Mouse (Mus musculus) midbrain, postnatal 0 days (tissue): ENCODE data around the gene Ess2. TPM values are rescaled to one million over a fixed set of nuclear protein-coding genes. Genes with fewer than 3 reads are reported as not detected.

Experiments
- ATAC-seq: fragments of 200-750 bp; cut with Nextera tagmentation; 2 replicates; pipeline ENCODE4 v1.8.0; 2017; ENCODE audit warnings: moderate number of reproducible peaks, mild to moderate bottlenecking, moderate TSS enrichment, moderate library complexity; ENCODE audit not compliant: low FRiP score
- DNase-seq: peaks from one replicate; pipeline ENCODE4 v3.0.0-alpha.2; 2015; ENCODE audit warnings: low spot score
- H3K27ac ChIP-seq: fragments of 300-500 bp; sonication (generic); 2 replicates; pipeline ENCODE4 v1.5.1; 2014; ENCODE audit warnings: low read depth, mild to moderate bottlenecking, low read length, mixed read lengths
- H3K27me3 ChIP-seq: fragments of 300-500 bp; sonication (generic); 2 replicates; pipeline ENCODE4 v1.6.1; 2014; ENCODE audit warnings: low read length, control low read depth, mixed read lengths; ENCODE audit not compliant: insufficient read depth
- H3K36me3 ChIP-seq: fragments of 300-500 bp; sonication (generic); 2 replicates; pipeline ENCODE4 v1.6.1; 2014; ENCODE audit warnings: low read length, control low read depth, mixed read lengths; ENCODE audit not compliant: insufficient read depth
- H3K4me1 ChIP-seq: fragments of 300-500 bp; sonication (generic); 2 replicates; pipeline ENCODE4 v1.6.1; 2014; ENCODE audit warnings: mild to moderate bottlenecking, control low read depth, antibody characterized with exemption, low read length, mixed read lengths; ENCODE audit not compliant: insufficient read depth
- H3K4me2 ChIP-seq: fragments of 300-500 bp; sonication (generic); 2 replicates; pipeline ENCODE4 v1.6.1; 2014; ENCODE audit warnings: low read depth, mild to moderate bottlenecking, low read length, mixed read lengths; ENCODE audit not compliant: poor library complexity, severe bottlenecking
- H3K4me3 ChIP-seq: fragments of 300-500 bp; sonication (generic); 2 replicates; pipeline ENCODE4 v1.5.1; 2014; ENCODE audit warnings: low read depth, mild to moderate bottlenecking, low read length, moderate library complexity
- H3K9ac ChIP-seq: fragments of 300-500 bp; sonication (generic); replicated peaks from 2 replicates; pipeline ENCODE4 v1.6.1; 2014; ENCODE audit warnings: mild to moderate bottlenecking, low read length, moderate library complexity, mixed read lengths; ENCODE audit not compliant: poor library complexity, severe bottlenecking
- H3K9me3 ChIP-seq: fragments of 300-500 bp; sonication (generic); 2 replicates; pipeline ENCODE4 v1.6.1; 2016; ENCODE audit warnings: low read length, control low read depth
- CTCF ChIP-seq: IDR thresholded peaks from 2 replicates; pipeline ENCODE4 v1.5.1; 2016; ENCODE audit warnings: antibody characterized with exemption, mild to moderate bottlenecking
- WGBS: fragments of 180-500 bp; shearing (Covaris S2); extraction: QIAGEN DNeasy Blood & Tissue Kit; methylation state at CpG from one replicate; pipeline ENCODE4 v1.1.7; 2014; 5-methylcytosine and 5-hydroxymethylcytosine counted together
- polyA plus RNA-seq: library from polyadenylated mRNA; unstranded; fragments of >200 nt; fragmentation: Nextera tagmentation; extraction: Ambion mirVana; gene quantifications from 2 replicates; pipeline ENCODE4 v1.2.1, GENCODE M21; 2015
- total RNA-seq: library from RNA; depleted of rRNA; stranded (reverse); fragments of >200 nt; gene quantifications from 2 replicates; pipeline ENCODE4 v1.2.3, GENCODE M21; 2014

Ess2 gene
- total and polyA plus RNA-seq, 2 experiments from 2014 or later = 40.4 to 41.3 TPM

DNA sequence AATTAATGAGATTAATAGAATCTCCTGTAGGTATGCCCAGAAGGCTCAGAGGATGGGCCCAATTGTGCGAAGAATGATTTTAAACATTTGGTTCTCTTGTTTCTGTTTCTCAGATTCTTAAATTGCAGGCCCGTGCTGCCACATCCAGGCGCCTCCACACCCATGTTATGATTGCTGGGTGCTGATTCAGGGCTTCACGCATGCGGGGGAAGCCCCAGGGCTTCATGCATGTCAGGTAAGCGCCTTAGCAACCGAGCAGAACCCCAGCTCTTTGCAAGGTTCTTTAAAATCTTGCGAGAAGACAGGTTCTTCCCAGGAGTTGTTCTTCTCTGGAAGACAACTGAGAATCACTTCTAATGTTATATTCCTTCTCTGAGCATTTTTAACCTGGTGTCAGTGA is 32.3 kb upstream of the Ess2 start:
- no peak overlapping the region for H3K9ac ChIP-seq

DNA sequence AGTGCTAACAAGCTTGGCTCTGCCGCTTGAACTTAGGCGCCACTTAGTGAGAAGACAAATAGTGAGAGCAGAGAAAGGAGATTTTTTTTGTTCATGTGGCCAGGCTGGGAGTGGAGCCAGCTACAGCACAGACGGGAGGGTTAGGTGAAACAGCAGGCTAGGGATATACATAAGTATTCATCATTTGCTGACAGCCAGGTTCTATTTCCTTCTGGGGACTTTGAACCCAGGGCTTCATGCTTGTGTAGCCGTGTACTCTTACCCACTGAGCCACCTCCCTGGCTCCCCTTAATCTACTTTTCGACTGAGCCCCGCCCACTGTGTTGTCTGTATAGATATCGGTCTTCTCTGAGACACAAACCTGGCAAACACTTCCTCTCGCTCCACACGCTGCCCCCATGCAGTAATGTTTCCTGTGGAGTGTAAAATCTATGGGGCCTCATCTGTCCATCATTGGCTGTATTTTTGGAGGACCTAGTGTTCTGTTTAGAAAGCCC is 28.2 kb upstream of the Ess2 start:
- peak; percentile 22 for DNase-seq
- Histone ChIP-seq H3K4me3 (no peak overlapping the region), H3K9ac (no peak overlapping the region), H3K4me1 (no peaks in the 10 kb centered on the region), H3K9me3 (no peaks in the 10 kb centered on the region), H3K27me3 (no peaks in the 10 kb centered on the region), H3K36me3 (no peaks in the 10 kb centered on the region), H3K4me2 (no peak overlapping the region), H3K27ac (no peak overlapping the region)
- no peak for ATAC-seq
- TF ChIP-seq CTCF = no peak
- 49% methylated on average over 9 of the region's 9 CpGs for WGBS

More for the DNA sequence above, 32.3 kb upstream of the Ess2 start:
- 63% methylated on average over 8 of the region's 8 CpGs for WGBS
- no peak for ATAC-seq
- H3K27ac ChIP-seq = no peak overlapping the region
- no peak for DNase-seq
- no peaks in the 10 kb centered on the region for H3K27me3 ChIP-seq
- H3K4me1 ChIP-seq = no peaks in the 10 kb centered on the region
- no peak overlapping the region for H3K4me3 ChIP-seq
- no peak overlapping the region for H3K4me2 ChIP-seq
- no peak for TF ChIP-seq CTCF
- H3K36me3 ChIP-seq = no peaks in the 10 kb centered on the region
- H3K9me3 ChIP-seq = no peaks in the 10 kb centered on the region

- no peak overlapping the region for H3K4me2 ChIP-seq
- no peaks in the 10 kb centered on the region for H3K4me1 ChIP-seq
- TF ChIP-seq CTCF = peak; percentile 69
- H3K36me3 ChIP-seq = no peaks in the 10 kb centered on the region
- 0 out of 2 replicates have a peak, but pooled peaks have one; percentile 60 for ATAC-seq
- H3K9me3 ChIP-seq = no peaks in the 10 kb centered on the region
- no peak overlapping the region for H3K4me3 ChIP-seq
- peak; percentile 74 for DNase-seq
- no peaks in the 10 kb centered on the region for H3K27me3 ChIP-seq
- H3K9ac ChIP-seq = no peak overlapping the region
- WGBS = 10% methylated on average over 7 of the region's 7 CpGs
- no peak overlapping the region for H3K27ac ChIP-seq
These were observed 27.7 kb upstream of the Ess2 start for GRCm38 (mm10) chr16:17938821-17939220.

DNA sequence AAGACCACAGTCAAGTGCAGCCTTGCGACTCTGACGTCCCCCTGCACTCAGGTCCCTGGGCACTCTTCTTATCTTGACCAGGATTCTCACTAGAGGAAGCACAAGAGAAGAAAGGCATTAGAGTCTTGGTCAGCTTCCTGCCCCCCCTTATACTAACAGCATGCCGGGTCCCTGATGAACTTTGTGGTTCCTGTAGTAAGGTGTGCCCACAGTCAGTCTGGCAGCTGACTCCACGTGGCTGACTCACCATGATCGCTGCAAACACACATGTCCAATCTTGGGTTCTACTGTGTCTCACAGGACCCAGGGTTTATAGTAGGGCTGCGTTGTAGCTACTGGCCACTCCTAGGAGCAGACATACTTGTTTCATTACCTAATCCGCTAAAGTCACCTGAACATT is 27.0 kb upstream of the Ess2 start:
- DNase-seq (no peak), ATAC-seq (no peak)
- Histone ChIP-seq H3K4me2 (no peak overlapping the region), H3K9me3 (no peaks in the 10 kb centered on the region), H3K9ac (no peak overlapping the region), H3K27ac (no peak overlapping the region), H3K27me3 (no peaks in the 10 kb centered on the region), H3K36me3 (no peaks in the 10 kb centered on the region), H3K4me1 (no peaks in the 10 kb centered on the region), H3K4me3 (no peak overlapping the region)
- WGBS = 86% methylated on average over 7 of the region's 7 CpGs
- TF ChIP-seq CTCF = no peak

DNA sequence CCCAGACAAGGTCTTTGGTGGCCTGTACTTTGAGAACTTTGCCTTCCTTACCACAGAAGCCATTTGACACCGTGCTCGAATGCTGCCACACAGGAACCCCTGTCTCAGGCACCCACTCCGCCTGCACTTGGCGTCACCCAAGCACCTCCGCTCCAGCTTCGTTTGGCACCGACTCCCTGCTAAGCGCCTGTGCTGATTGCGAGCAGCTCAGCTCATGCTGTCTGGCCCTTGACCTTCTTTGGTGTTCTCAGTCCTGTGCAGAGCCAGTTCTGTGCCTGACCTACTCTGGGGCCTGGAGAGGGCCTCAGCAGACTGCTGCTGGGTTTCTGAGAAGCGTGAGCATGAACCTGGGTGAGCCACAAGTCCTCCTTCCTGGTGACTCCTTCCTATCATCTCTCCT is 25.6 kb upstream of the Ess2 start:
- WGBS = 85% methylated on average over 10 of the region's 10 CpGs
- H3K4me3 ChIP-seq = no peak overlapping the region
- H3K4me1 ChIP-seq = no peaks in the 10 kb centered on the region
- no peak for ATAC-seq
- TF ChIP-seq CTCF = no peak
- DNase-seq = no peak
- no peak overlapping the region for H3K4me2 ChIP-seq
- no peaks in the 10 kb centered on the region for H3K27me3 ChIP-seq
- no peak overlapping the region for H3K9ac ChIP-seq
- no peaks in the 10 kb centered on the region for H3K36me3 ChIP-seq
- no peaks in the 10 kb centered on the region for H3K9me3 ChIP-seq
- no peak overlapping the region for H3K27ac ChIP-seq

- ATAC-seq (no peak), DNase-seq (no peak)
- H3K4me3 ChIP-seq = no peak overlapping the region
- no peaks in the 10 kb centered on the region for H3K9me3 ChIP-seq
- TF ChIP-seq CTCF = 0 out of 2 replicates have a peak, but pooled peaks have one; percentile 5
- H3K27me3 ChIP-seq = no peaks in the 10 kb centered on the region
- no peak overlapping the region for H3K27ac ChIP-seq
- H3K4me1 ChIP-seq = no peaks in the 10 kb centered on the region
- no peak overlapping the region for H3K4me2 ChIP-seq
- 69% methylated on average over 3 of the region's 3 CpGs for WGBS
- no peaks in the 10 kb centered on the region for H3K36me3 ChIP-seq
- no peak overlapping the region for H3K9ac ChIP-seq
These were observed 23.3 kb upstream of the Ess2 start for GRCm38 (mm10) chr16:17934445-17934910.
